ENCODE assay signal across 9 mouse cellular contexts in the genomic region with DNA sequence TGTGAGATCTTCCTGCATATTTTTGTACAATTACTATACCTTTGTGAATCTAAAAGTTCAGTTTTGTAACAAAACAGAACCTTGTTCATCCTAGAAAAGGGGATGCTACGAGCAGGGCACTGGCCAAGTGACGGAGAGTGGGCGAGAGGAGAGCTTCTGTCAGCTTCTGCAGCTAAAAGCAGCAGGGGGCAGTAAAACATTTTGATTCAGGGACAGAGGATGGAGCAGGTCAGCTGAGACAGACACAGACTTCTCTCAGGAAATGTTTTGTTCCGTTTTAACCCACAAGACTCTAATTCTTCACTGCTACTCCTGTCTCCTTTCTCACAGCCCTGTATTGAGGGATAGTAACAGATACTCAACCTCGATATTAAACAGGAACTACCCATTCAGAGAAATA. TPM values are rescaled to one million over a fixed set of nuclear protein-coding genes. Genes with fewer than 3 reads are reported as not detected.
A peak's percentile ranks its signal among the peaks of the same experiment; 100 is the strongest.
DNase-seq lines count a peak whose midpoint lies in the region; ATAC-seq and TF ChIP-seq lines count a peak whose summit lies in the region.
"Had no signal": no experiment of that assay in that cellular context is flagged by ENCODE, and none has a peak within 500 bp of the region (broad histone marks: within the 10 kb centered on the region; RNA-seq: fewer than 3 reads in every experiment).

No protein-coding gene starts in this region.

- no peak overlapping the region for H3K9ac ChIP-seq in heart, postnatal 0 days (replicated peaks; ENCODE audit: low read depth, low read length)
- H3K9ac ChIP-seq in heart, embryonic 12.5 days = no peak overlapping the region
- no peak overlapping the region for H3K9ac ChIP-seq in hindbrain, postnatal 0 days (replicated peaks; ENCODE audit: low read length)
- no peak overlapping the region for H3K9ac ChIP-seq in midbrain, embryonic 14.5 days (replicated peaks; ENCODE audit: low read length)

- no peaks in the 10 kb centered on the region for H3K4me1 ChIP-seq in heart, postnatal 0 days (ENCODE audit: control insufficient read depth, insufficient read depth)
- no peaks in the 10 kb centered on the region for H3K4me1 ChIP-seq in heart, embryonic 12.5 days (replicated peaks)
- no peaks in the 10 kb centered on the region for H3K4me1 ChIP-seq in hindbrain, postnatal 0 days (ENCODE audit: insufficient read depth, low read length)
- H3K4me1 ChIP-seq in midbrain, embryonic 14.5 days (ENCODE audit: control insufficient read depth, insufficient read depth, low read length) = no peaks in the 10 kb centered on the region
- H3K4me1 ChIP-seq in thymus, adult 2 months (replicated peaks; ENCODE audit: control insufficient read depth, insufficient read depth, low read length) = no peaks in the 10 kb centered on the region

- no peaks in the 10 kb centered on the region for H3K9me3 ChIP-seq in heart, postnatal 0 days (replicated peaks; ENCODE audit: control insufficient read depth, low read length)
- H3K9me3 ChIP-seq in heart, embryonic 12.5 days (replicated peaks) = no peaks in the 10 kb centered on the region
- H3K9me3 ChIP-seq in hindbrain, postnatal 0 days (ENCODE audit: low read length) = no peaks in the 10 kb centered on the region
- H3K9me3 ChIP-seq in midbrain, embryonic 14.5 days (ENCODE audit: control insufficient read depth, low read length) = no peaks in the 10 kb centered on the region

- H3K4me2 ChIP-seq in heart, postnatal 0 days (ENCODE audit: low read depth, low read length) = no peak overlapping the region
- no peak overlapping the region for H3K4me2 ChIP-seq in heart, embryonic 12.5 days
- H3K4me2 ChIP-seq in hindbrain, postnatal 0 days (ENCODE audit: low read depth, low read length) = no peak overlapping the region
- H3K4me2 ChIP-seq in midbrain, embryonic 14.5 days (ENCODE audit: low read length) = no peak overlapping the region

- ATAC-seq in heart, postnatal 0 days (ENCODE audit: insufficient read depth, low read depth) = no peak
- no peak for ATAC-seq in heart, embryonic 12.5 days (ENCODE audit: insufficient number of reproducible peaks, low FRiP score)
- ATAC-seq in hindbrain, postnatal 0 days = peak; percentile 66; the same call in 1 of the 2 replicates
- no peak; the same call in 1 of the 2 replicates for ATAC-seq in midbrain, embryonic 14.5 days (ENCODE audit: low FRiP score, low TSS enrichment)

- H3K36me3 ChIP-seq in heart, postnatal 0 days (replicated peaks; ENCODE audit: control insufficient read depth, insufficient read depth, low read length) = no peaks in the 10 kb centered on the region
- H3K36me3 ChIP-seq in heart, embryonic 12.5 days = no peaks in the 10 kb centered on the region
- no peaks in the 10 kb centered on the region for H3K36me3 ChIP-seq in hindbrain, postnatal 0 days (ENCODE audit: insufficient read depth, low read length)
- no peaks in the 10 kb centered on the region for H3K36me3 ChIP-seq in midbrain, embryonic 14.5 days (ENCODE audit: control insufficient read depth, insufficient read depth, low read length)
- no peaks in the 10 kb centered on the region for H3K36me3 ChIP-seq in thymus, adult 2 months (ENCODE audit: control insufficient read depth, insufficient read depth, low read length)

- WGBS in heart, postnatal 0 days = 32% methylated on average over 5 of the region's 5 CpGs
- WGBS in heart, embryonic 12.5 days = 43% methylated on average over 5 of the region's 5 CpGs
- WGBS in hindbrain, postnatal 0 days = 34% methylated on average over 5 of the region's 5 CpGs
- WGBS in midbrain, embryonic 14.5 days = 25% methylated on average over 5 of the region's 5 CpGs
- WGBS in thymus, adult 2 months = 17% methylated on average over 5 of the region's 5 CpGs

- DNase-seq in heart, postnatal 0 days (ENCODE audit: low spot score) = no peak
- peak; percentile 44 for DNase-seq in testis, postnatal 10 days (ENCODE audit: low spot score)
- DNase-seq in testis, postnatal 14 days (ENCODE audit: low spot score) = no peak
- DNase-seq in hindbrain, postnatal 0 days (ENCODE audit: low spot score) = peak; percentile 70
- DNase-seq in midbrain, embryonic 14.5 days = peak; percentile 76
- DNase-seq in thymus, postnatal 14 days = no peak
- no peak for DNase-seq in thymus, adult 2 months

- TF ChIP-seq CTCF in heart, postnatal 0 days (IDR thresholded peaks at IDR 0.05; ENCODE audit: low read depth) = peak; percentile 54
- peak; percentile 56 for TF ChIP-seq CTCF in hindbrain, postnatal 0 days (IDR thresholded peaks at IDR 0.05; ENCODE audit: low read depth)
- no peak for TF ChIP-seq CTCF in thymus, adult 2 months (IDR thresholded peaks at IDR 0.05; ENCODE audit: borderline replicate concordance, control insufficient read depth, extremely low read depth, insufficient read depth, low read length, poor library complexity)

- H3K27ac ChIP-seq in heart, postnatal 0 days (ENCODE audit: low read depth) = no peak overlapping the region
- no peak overlapping the region for H3K27ac ChIP-seq in heart, embryonic 12.5 days (ENCODE audit: poor library complexity, severe bottlenecking)
- H3K27ac ChIP-seq in hindbrain, postnatal 0 days = no peak overlapping the region
- H3K27ac ChIP-seq in midbrain, embryonic 14.5 days (replicated peaks; ENCODE audit: low read depth, low read length) = no peak overlapping the region
- H3K27ac ChIP-seq in thymus, adult 2 months (ENCODE audit: control insufficient read depth, insufficient read depth, low read length) = no peak overlapping the region
- H3K27ac ChIP-seq: macrophage had no signal

- H3K4me3 ChIP-seq in heart, postnatal 0 days (ENCODE audit: low read depth, low read length) = no peak overlapping the region
- H3K4me3 ChIP-seq in heart, embryonic 12.5 days = no peak overlapping the region
- no peak overlapping the region for H3K4me3 ChIP-seq in hindbrain, postnatal 0 days (ENCODE audit: low read length)
- no peak overlapping the region for H3K4me3 ChIP-seq in midbrain, embryonic 14.5 days (replicated peaks; ENCODE audit: low read depth, low read length)
- no peak overlapping the region for H3K4me3 ChIP-seq in thymus, adult 2 months (ENCODE audit: control insufficient read depth, insufficient read depth, low read length)

- no peak for TF ChIP-seq EP300 in heart, postnatal 0 days (IDR thresholded peaks at IDR 0.05; ENCODE audit: low read depth)

- no peak for TF ChIP-seq POLR2A in thymus, adult 2 months (IDR thresholded peaks at IDR 0.05; ENCODE audit: control insufficient read depth, extremely low read depth, insufficient read depth, low read length, poor library complexity)

- no peaks in the 10 kb centered on the region for H3K27me3 ChIP-seq in heart, postnatal 0 days (ENCODE audit: control insufficient read depth, insufficient read depth, low read length)
- H3K27me3 ChIP-seq in heart, embryonic 12.5 days (replicated peaks) = no peaks in the 10 kb centered on the region
- H3K27me3 ChIP-seq in hindbrain, postnatal 0 days (ENCODE audit: insufficient read depth, low read length) = no peaks in the 10 kb centered on the region
- no peaks in the 10 kb centered on the region for H3K27me3 ChIP-seq in midbrain, embryonic 14.5 days (ENCODE audit: control insufficient read depth, insufficient read depth, low read length)
- no peaks in the 10 kb centered on the region for H3K27me3 ChIP-seq in thymus, adult 2 months (ENCODE audit: control insufficient read depth, insufficient read depth, low read length)

RNA-seq across cellular contexts. Expression of gene Slit2, which starts 55.1 kb away (rescaled TPM):
- 16.7 and 17.6 TPM in 2 replicates for total RNA-seq in heart, postnatal 0 days (2014; rRNA removed; ENCODE audit: low replicate concordance)
- 3.7 and 4.9 TPM in 2 replicates for polyA plus RNA-seq in heart, postnatal 0 days (2015; fragmentation: Nextera tagmentation; extraction: Ambion mirVana)
- 70.5 and 83.3 TPM in 2 replicates for polyA plus RNA-seq in heart, embryonic 12.5 days (2016; fragmentation: Nextera tagmentation; extraction: Ambion mirVana)
- total RNA-seq in hindbrain, postnatal 0 days (2014; rRNA removed) = 35.7 and 38.8 TPM in 2 replicates
- polyA plus RNA-seq in hindbrain, postnatal 0 days (2015; fragmentation: Nextera tagmentation; extraction: Ambion mirVana) = 10.5 and 13.1 TPM in 2 replicates
- polyA plus RNA-seq in midbrain, embryonic 14.5 days (2014; fragmentation: Nextera tagmentation; extraction: Ambion mirVana) = 24.1 and 25.7 TPM in 2 replicates
- 0.73 and 0.74 TPM in 2 replicates for polyA plus RNA-seq in thymus, adult 2 months (2012; rRNA removed)
- polyA plus RNA-seq: macrophage had no signal

Comparison
In these comparisons a context has a peak if more than half of its experiments do, and no peak if none do; other contexts are left out.
1. DNase-seq: peak in testis, postnatal 10 days (single experiment), hindbrain, postnatal 0 days (single experiment) and midbrain, embryonic 14.5 days (single experiment); none in heart, postnatal 0 days (single experiment), testis, postnatal 14 days (single experiment), thymus, postnatal 14 days (single experiment) and thymus, adult 2 months (single experiment).